Mouse (Mus musculus): Measurements from ENCODE around the gene Map3k1.
"Not testable (repeated sequence)": the region's sequence is repeated elsewhere in the genome, so short reads cannot be mapped to it uniquely, and the experiment has no call there.

Map3k1 gene

DNA sequence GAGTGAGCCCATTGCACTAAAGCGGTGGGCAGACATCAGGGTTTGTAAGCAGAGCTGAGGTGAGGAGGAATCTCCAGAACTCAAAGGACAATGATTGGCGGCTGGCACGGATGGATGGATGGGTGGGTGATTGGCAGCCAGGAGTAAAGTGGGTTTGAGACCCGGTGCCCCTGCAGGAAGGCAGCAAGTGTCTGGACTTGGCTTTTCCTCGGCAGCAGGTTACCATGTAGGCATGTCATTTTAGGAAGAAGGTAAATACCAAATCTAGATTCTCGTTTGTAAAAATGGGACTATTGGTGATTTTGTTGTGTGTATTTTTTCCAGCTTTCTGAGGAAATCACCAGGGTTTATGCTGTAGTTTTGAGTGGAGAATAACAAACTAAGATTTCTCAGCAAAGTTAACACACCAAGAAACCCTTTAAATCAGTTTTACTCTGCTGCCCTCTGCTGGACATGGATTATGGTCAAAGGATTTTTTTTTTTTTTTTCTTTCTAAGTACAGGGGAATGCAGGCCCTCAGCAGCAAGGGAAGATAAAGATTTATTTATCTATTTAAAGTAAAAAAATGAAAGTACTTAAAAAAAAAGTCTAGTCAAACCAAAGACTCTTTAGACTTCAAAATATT is 66.7 kb downstream of the Map3k1 start:
- no peak for DNase-seq (ENCODE audit: low spot score in 2 of 2)

GRCm38 (mm10) chr13:111741204-111741990 is 67.4 kb downstream of the Map3k1 start:
- no peak for DNase-seq (ENCODE audit: low spot score in 2 of 2)

- no peak for DNase-seq (ENCODE audit: low spot score in 2 of 2)
Measured at GRCm38 (mm10) chr13:111726898-111727297, 81.9 kb downstream of the Map3k1 start.

DNA sequence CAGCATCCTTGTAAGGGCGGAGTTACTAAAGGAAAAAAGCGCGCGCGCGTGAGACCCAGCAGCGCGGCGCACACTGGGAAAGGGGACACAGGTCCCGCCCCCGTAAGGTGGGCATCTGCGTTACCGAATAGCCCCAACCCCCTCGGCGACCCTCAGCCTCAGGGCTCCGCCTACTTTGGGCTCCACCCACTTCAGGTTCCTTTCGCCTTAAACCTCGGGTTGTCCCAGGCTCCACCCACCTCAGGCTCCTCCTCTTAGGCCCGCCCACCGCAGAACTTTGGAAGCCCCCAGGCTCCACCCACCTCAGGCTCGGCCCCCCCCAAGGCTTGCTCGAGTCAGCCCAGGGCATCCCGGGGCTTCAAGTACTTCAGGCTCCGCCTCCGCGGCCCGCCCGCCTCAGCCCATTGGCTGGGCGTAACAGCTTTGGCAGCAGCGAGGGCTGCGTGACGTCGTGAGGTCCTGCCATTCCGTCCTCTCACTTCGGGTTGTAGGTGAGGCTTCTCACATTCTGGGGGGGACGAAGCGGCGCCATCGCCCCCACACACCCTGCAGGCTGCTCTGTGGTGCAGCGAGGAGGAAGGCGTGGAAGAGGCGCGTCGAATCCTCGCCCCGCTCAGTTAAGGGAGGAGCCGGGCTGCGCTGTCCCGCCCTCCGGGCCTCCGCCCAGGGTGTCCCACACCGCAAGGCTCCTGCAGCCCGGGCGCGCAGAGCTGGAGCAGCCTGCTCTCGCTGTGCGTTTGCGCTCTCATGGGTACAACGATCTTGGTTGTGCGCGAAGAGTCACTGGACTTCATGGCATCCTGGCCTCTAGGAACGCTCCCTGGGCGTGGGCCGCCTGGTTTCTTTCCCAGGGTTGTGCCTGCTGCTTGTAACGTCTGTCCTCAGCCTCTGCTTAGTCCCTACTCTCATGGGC is 83.4 kb downstream of the Map3k1 start:
- DNase-seq (ENCODE audit: low spot score in 2 of 2) = peak; percentile 91 to 94

GRCm38 (mm10) chr13:111724811-111725164 is 84.0 kb downstream of the Map3k1 start:
- DNase-seq (ENCODE audit: low spot score in 2 of 2) = no peak

GRCm38 (mm10) chr13:111719726-111720125 is 89.1 kb downstream of the Map3k1 start:
- no peak for DNase-seq (ENCODE audit: low spot score in 2 of 2)

- no peak for DNase-seq (ENCODE audit: low spot score in 2 of 2)
Measured at GRCm38 (mm10) chr13:111710531-111710930, 98.3 kb downstream of the Map3k1 start.

DNA sequence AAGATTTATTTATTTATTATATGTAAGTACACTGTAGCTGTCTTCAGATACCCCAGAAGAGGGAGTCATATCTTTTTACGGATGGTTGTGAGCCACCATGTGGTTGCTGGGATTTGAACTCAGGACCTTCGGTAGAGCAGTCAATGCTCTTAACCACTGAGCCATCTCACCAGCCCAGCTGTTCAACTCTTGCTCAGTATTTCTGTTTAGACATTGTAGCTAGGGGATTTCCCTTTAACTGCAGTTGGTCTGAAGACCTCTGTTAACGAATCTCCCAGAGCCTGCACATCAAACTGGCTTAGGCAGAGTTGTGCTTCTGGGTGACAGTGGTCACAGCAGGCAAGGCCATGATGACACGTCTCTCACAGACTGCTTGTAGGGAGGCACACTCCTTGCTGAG is 104.8 kb downstream of the Map3k1 start:
- DNase-seq (ENCODE audit: low spot score in 2 of 2) = not testable (repeated sequence)

GRCm38 (mm10) chr13:111703396-111703795 is 105.4 kb downstream of the Map3k1 start:
- no peak for DNase-seq (ENCODE audit: low spot score in 2 of 2)

Measured in right cerebral cortex, postnatal 36 days (tissue).